Mouse (Mus musculus) cerebellum, adult 11-12 months (tissue): ENCODE results near the gene Gm11034.

Source experiments
- DNase-seq: peaks from one replicate; pipeline ENCODE4 v3.0.0; 2022

The Gm11034 gene

DNA sequence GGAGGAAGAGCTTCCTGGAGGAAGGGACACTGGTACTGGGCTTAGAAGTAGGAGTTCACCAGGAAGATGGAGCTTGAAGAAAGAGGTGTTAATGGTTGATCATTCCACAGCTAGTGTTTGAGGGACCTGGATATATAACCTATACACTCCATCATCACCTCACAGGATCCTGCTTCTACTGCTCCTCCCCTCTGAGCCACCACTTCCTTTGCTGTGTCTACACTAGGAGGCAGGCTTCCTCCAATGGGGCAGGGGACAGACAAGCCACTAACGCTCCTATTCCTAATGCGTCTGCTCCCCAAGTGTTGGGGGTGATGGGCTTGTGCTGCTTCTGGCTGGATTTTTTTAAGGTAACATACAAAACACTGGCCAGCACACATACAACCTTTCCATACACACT lies 2.7 kb downstream of the Gm11034 start:
- no peak for DNase-seq

GRCm38 (mm10) chr8:72210222-72210621 lies 3.2 kb downstream of the Gm11034 start:
- no peak for DNase-seq

DNA sequence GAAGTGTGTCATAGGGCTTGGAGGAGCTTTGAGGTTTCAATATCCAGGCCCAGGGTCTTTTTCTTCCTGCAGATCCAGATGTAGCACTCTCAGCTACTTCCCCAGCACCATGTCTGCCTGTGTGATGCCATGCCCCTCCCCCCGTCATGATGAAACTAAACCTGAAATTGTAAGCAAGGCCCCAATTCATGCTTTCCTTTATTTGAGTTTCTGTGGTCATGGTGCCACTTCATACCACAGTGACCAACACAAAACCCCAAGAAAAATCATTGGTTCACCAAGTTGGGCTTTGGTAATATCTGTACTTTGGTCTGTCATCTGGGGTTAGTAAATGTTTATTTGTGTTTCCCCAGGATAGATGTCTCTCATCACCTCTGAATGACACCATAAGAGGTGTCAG lies 4.9 kb downstream of the Gm11034 start:
- DNase-seq = no peak

DNA sequence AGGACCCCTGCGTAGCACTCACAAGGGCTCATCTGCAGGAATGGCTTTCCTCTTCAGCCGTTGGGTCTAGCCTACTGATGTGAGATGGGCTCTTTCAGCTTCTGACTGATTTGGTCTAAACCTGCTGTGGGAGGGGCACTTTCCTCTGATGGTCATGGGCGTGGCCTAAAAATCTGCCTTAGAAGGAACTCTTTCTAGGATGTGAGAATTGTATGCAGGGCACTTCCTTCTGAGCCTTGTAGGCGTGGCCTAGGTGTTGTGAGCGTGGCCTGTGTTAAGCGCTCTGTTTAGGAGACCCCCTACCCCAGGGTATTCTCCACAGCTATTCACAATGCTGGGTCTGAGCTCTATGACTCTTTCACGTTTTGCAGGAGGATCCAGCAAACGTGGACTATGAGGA lies 15.4 kb downstream of the Gm11034 start:
- DNase-seq = no peak

- DNase-seq = no peak
Observed at GRCm38 (mm10) chr8:72192065-72192464, 21.4 kb downstream of the Gm11034 start.

DNA sequence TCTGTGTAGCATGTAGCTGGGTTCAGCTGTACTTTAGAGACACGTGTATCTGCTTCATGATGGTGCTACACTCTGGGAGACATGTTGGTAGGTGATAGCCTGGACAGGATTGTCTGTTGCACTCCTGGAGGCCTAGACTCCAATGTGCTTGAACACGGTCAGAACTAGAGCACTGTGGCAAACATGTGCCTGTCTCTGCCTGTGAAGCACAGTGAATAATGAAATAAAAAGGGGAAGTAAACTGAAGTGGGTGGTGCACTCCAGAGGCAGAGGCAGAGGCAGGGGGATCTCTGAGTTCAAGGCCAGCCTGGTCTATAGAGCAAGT lies 23.3 kb downstream of the Gm11034 start:
- DNase-seq = no peak

DNA sequence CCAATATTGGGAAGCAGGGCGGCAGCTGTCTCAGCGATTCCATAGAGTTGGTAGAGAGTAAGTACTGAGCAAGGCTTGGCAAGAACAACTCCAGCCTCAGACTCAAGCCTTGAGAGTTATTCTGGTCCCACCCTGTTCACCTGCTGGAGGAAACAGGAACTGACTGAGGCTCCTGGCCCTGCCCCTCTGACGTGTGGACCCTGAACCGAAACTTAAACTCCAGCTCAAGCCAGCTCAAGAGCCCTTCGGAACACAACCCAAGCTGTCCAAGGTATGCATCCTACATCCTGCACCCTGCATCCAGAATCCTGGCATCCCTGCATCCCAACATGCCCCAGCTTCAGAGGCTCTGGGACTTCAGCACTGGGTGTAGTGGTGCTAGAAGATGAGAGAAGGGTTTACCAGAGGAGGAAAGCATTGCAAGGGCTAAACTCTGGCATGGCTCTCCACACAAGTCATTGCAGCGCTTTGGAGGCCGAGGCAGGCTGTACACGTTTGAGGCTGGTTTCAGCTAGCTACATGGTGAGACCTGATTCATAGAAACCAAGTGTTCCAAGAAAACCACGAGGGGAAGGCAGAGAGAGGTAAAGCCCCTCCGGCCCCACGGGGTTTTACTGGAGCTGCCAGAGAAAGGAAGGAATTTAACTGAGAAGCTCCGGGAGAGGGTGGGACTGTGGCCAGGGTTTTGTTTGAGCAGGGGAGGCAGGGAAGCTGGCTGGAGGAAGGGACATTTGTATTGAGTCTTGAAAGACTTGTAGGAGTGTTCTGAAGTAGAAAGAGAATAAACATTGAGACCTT lies 23.8 kb downstream of the Gm11034 start, which contains the start of gene Hsh2d:
TSS of gene Hsh2d (plus strand) at position 222 of the 798 bp plus-strand sequence.
- no peak for DNase-seq

GRCm38 (mm10) chr8:72187793-72188331 lies 25.6 kb downstream of the Gm11034 start:
- DNase-seq = no peak

DNA sequence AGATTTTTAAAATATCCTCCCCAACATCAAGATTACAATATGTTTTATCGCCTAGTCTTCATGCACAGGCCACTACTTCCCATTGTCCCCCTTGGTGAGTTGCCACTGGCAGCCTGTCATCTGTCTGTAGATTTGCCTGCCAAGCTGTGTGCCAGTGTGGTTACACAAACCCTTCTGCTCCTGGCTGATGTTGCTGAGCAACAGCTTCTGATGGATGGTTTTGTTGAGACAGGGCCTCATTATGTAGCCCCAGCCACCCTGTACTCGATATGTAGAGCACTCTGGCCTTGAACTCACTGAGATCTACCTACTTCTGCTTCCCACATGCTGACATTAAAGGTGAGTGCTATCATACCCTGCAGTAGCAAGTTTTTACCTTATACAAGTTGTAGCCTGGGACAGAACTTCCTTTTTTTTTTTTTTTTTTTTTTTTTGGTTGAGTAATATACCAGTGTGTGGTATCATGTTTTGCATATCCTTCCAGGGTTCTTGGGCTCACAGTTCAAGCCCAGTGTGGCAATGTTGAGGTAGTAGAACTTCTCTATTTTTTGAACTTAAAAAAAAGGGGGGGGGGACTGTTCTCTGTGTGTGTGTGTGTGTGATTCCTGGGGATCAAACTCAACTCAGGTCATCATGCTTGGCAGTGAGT lies 29.8 kb downstream of the Gm11034 start:
- no peak for DNase-seq

GRCm38 (mm10) chr8:72177346-72177925 lies 36.0 kb downstream of the Gm11034 start:
- DNase-seq = peak; percentile 75

DNA sequence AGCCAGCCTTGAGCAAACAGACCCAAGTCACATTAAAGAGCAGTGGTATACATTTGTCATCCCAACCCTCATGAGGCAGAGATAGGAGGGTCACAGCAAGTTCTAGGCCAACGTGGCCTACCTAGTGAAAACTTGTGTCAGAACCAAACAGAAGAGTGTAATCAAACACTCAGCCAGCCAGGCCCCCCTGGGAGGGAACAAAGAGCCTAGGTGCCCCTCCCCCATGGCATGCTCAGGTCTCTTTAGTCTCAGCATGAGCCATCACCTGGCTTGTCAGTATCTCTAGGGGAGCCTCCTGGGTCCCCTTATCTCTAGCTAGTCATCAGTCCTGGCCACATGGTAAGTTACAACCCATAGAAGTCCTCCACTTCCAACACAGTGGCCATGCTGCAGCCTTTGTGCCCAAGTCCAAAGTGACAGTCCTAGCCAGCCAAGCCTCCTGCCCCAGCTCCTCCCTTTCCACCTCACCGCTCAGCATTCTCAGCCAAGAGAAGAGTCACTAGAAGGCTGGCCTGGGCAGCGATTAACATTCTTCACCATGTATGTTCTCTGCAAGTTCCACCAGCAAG lies 43.7 kb downstream of the Gm11034 start:
- no peak for DNase-seq

DNA sequence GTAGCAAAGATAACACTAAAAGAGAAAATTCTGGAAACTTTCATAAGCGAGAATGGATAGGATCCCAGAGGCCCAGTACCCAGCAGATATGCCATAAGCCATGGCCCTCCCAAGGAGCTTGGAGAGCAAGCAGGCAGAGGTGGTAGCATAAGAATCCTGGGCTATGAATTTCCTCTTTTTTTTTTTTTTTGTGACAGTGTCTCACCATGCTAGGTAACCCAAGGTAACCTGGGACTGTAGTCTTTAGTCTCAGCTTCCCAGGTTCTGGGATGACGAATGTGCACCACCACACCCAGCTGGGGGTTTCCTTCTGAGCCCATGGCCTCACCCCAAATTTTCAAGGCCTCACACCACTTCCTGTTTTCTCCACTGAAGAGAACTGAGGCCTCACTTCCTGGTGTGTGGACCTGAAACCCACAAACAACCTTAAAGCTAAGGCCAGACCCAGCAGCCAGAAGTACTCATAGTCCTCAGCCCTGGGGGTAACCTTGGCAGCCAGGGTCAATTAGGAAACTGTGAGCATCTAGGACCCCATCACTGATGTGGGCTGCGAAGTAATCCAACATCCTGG lies 44.3 kb downstream of the Gm11034 start:
- DNase-seq = no peak
